Mouse (Mus musculus) embryo, embryonic 10 days (tissue): ENCODE measurements around the gene Cbx4.

ENCODE experiments used
- DNase-seq: peaks from one replicate; pipeline ENCODE4 v3.0.0-alpha.2; 2015; ENCODE audit warnings: low spot score

Cbx4 gene

DNA sequence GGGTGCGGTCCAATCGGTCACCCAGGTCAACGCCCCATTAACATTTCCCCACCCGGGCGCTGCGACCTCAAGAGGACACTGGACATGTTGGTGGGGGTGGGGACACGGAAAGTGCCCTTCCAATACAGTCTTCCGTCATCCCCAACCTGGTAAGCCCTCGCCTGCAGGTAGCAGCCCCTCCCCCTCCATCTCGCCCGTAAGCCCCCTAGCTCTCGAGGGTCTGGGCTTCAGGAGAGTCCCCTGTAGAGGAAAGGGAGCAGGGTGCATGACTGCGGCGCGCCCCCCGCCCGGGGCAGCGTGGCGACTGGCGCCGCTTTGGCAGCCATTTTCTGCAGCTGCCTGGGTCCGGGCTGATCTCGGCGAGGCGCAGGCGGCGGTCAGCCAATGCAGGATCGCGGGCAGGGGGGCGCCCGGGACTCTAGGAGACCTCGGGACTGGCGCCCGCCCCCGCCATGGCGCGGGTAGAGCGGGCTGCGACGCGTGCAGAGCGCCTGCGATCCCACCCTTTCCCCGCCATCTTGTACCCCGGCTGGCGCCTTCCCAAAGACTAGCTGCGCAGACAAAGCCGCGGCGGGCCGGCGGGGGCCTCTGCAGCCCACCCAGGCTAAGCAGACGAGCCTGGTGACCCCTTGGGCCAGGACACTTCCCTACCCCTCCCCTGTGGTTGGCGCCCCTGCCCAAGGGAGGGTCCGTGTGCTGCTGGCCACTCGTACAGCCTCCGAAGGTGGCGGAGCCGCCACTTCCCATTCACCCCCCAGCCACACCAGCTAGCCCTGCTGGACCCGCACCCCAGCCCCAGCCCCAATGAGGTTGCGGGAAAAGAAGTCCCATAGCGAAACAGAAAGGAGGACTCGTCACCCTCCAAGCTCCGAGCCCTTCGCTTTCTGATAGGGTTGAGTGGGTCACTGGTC is 29.5 kb downstream of the Cbx4 start:
- no peak for DNase-seq

DNA sequence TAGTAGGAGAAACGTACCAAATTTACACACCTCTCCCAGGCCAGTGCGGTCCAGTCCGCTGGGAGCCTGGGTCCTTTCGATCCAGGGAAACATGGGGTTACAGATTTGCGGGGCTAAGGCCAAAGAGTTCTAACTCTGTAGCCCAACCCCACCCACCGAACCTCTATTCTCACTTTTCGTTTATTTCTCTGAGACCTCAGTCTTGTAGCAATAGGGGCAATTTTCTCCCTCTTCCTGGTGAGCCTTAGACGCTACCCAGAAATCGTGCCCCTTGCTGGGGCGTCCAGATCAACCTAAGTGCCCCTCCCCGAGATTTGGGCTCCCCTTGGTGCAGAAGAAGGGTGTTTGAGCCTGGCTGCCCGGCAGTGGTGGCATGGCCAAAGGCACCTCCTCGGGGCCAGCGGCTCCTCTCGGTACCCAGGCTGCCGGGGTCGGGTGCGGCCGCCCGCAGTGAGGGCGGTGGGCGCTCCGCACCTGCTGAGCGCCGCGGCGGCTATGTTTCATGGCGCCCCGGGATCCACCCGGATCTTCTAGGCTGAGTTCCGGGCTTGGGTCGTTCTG is 30.4 kb downstream of the Cbx4 start:
- DNase-seq = no peak

DNA sequence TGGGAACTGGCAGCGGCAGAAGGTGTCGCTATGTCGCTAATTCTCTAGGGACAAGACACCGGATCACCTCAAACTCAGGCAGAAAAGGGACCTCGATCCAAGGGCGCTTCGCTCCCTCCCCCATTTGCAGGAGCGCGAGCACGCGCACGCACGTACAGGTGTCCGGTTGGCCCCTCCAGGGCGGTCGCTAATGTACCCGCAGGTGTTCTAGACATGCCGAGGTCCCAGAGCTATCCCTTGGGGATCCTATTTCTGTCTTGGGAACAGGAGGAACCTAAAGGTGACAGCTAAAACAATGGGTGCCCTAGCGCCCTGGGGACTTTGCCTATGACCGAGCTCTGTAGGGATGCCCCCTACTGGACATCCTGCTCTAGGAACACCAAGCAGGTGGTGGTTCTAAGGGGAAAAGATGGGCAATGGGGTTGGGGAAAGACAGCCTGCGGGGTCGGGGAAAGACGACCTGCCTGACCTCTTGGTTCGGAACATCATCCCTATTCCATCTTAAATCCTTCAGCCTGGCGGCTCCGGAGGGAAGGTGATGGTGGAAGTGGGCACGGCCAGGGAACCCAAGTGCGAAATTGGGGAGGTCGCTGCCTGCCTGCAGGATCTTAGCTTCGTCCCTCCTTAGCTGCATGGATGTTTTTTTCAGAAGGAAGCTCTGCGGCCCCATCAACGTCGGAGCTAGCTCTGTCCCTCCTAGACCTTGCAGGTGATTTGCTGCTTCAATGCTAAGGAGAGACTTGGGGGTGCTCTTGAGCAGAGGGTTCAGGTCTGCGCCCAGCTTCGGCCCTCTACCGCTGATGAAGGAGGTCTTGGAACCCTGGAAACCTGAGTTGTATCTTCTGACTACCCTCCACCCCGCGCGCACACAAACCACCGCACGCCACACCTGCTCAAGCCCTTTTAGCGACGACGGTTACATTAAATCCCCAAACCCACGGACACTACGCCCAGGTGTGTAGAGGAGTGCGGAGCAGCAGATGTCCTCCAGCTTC is 31.4 kb downstream of the Cbx4 start:
- DNase-seq = peak; percentile 63

DNA sequence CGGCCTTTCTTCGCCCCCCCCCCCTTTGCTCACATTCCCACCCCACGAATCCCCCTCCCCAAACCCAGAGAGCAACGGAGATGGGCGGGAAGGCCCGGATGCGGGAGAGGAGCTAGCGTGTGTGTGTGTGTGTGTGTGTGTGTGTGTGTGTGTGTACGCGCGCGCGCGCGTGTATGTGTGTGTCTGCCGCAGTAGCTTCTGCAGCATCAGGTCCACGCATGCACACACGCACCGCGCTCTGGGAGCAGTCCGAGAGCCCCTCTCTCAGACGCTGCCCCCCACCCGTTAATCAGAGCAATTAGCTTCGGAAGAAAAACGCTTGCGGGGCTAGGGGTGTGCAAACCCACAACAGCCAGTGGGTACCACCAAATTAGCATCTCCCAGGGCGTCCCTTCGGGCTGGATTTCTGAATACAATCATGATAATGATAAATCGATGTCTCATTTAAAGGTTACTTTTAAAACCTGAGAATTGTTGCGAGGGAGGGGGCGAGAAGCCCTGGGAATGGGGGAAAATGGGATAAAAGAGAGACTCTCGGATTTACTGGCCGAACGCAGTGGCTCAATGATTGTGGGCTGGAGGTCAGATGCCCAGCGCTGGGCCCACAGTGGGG is 32.2 kb downstream of the Cbx4 start:
- no peak for DNase-seq

DNA sequence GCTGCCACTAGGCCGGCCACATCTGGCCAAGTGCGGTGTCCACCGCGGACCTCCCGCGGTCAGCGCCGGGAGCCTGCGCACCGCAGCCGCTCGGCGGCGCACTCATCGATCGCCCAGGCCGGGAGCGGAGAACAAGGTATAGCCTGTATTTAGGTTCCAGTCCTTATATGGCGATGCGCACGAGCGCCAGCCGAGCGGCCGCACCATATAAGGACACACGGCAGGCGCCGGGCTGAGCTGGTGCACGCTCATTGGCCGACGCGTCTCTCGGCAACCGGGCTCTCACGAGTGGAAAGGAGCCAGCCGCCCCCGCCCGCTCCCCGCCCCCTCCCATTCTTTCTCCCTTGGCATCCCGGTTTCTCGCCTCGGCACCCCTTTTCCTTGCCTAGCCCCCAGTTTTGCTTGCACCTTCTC is 32.8 kb downstream of the Cbx4 start:
- peak; percentile 97 for DNase-seq

DNA sequence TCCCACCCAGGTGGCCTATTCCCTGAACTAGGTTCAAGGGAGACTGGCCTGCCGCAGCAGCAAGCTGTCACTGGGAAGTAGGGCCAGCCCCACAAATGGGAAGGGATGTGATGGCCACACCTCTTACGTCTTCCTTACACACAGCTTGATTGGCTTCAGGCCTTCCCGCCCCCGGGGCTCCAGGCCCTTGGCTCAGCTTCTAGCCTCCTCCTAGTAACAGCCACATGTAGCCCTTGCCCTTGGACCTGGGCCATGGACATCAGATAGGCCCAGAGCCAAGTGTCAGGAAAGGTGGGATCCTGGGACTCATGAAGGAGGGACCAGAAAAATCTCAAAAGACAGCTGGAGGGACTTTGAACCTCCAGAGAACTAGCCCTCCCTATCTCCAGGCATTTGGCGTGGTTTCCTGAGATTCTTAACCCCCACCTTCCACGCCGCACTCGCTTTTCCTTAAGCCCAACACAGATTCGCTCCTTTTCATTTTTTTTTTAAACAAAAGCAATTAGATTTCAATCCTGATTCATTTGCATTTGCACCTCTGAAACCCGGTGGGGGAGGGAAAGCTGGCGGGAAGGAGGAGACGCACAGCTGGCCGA is 33.3 kb downstream of the Cbx4 start:
- peak; percentile 77 for DNase-seq

DNA sequence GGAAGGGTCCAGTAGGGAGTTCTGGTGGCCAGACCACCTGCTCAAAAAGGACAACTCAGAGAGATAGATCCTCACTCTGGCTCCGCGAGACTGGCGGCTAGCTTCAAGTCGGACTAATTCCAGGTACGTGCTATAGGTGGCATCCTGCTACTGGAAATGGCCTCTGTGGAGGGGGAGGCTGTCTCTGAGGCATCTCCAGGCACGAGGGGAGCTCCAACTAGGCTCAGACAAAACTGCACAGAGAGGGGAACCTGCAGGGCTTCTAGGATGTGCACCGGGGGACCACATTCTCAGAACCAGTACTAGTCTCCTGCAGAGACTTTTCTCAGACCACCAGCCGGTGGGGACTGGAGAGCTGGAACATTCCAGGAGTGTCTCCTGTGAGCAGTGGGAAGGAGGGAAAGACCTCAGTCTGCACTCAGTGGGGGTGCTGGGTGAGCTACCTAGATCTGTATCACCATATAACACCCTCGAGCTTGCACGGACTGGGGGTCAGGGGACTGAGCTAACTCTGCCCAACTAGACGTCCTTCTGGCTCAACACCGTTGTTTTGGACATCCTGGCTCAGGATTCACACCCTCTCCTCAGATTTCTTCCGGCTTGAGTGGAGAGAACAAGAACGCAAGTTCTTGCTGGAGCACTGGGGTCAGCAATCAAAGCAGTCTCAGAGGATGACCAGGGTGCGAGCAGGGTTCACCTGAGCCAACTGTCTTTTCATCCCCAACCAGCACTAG is 33.9 kb downstream of the Cbx4 start:
- peak; percentile 78 for DNase-seq

DNA sequence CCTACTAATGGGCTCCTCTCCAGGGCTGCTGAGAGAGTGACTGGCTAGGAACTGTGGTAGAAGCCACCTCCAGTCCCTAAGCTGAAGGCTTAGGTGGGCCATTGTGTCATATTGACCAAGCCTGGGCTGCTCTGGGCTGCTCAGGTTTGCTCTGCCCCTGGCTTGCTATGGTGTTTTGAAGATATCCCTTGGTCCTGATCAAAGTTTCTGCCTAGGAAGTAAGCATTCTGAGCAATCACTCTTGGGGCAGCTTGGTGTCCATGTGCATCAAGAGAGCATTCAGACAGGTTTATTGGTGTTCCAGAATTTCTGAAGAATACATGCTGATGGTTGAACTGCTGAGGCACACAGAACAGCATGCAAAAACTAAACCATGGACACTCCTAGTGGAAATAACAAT is 34.6 kb downstream of the Cbx4 start:
- no peak for DNase-seq

DNA sequence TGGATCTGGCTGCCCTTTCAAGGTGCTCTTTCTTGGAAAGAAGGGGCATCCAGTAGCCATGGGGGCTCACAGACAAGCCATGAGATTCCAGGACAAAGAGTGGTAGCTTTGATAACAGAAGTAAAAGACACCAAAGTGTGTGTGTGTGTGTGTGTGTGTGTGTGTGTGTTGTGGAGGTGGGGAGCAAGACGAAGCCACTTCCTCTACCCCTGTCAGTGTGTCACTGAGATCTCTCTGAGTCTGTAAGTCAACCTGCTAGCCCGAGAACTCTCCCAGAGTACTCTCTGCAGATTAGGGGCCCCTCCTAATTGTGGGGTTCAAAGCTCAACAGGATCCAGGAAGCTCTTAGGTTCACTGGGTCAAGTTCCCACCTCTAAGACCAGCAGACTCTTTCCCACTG is 35.7 kb downstream of the Cbx4 start:
- DNase-seq = no peak

DNA sequence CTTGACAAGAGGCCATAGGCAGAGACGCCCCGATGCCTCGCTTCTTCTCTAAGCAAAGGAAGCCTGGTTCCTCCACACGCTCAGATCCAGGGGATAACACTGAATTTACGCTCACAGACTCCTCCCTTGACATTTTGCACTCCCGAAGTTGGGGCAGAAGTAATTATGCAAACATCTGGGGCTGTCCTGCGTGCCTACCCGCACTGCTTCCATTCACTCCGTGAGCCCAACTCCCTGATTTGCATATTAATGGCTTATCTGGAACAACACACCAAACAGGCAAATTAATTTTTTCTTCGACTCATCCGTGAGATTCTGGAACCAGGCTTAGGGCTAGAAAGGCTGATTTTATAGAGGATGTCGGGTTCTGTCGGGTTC is 37.9 kb downstream of the Cbx4 start:
- DNase-seq = no peak

DNA sequence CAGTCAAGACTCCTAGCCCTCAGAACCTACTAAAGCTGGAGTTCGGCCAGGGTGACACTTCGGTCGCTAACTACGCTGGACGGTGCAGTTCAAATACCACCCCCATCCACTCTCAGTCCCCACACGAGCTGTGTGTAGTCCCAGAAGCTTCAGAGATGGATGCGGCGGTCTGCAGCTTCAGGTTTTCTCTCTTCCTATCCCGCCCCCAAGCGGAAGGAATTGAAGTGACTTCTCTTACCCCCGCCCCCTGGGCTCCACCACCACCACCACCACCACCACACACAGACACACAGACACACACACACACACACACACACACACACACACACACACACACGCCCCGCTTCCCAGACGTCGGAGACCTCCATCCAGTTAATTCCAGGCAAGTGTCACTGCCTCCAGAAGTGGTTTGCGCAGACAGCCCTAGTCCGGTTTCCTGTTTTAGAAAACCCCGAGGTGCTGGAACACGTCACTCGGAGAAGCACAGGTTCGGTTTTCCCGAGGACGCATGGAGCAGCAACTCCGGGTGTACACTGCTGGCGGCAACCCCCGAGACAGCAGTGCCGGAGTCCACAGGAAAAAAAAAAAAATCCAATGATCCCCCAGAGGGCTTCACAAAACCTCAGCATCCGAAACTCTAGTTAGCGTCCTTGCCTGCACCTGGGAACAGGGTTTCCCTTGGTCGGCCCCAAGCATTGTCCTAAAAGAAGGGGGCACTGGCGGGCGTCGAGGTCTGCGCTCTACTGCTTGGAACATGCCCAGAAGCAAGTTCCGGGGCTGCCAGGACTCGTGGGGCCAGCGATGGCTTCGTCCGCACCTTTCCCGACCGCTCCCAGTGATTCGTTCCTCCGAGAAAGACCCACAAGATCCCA is 38.5 kb downstream of the Cbx4 start:
- peak; percentile 71 for DNase-seq

DNA sequence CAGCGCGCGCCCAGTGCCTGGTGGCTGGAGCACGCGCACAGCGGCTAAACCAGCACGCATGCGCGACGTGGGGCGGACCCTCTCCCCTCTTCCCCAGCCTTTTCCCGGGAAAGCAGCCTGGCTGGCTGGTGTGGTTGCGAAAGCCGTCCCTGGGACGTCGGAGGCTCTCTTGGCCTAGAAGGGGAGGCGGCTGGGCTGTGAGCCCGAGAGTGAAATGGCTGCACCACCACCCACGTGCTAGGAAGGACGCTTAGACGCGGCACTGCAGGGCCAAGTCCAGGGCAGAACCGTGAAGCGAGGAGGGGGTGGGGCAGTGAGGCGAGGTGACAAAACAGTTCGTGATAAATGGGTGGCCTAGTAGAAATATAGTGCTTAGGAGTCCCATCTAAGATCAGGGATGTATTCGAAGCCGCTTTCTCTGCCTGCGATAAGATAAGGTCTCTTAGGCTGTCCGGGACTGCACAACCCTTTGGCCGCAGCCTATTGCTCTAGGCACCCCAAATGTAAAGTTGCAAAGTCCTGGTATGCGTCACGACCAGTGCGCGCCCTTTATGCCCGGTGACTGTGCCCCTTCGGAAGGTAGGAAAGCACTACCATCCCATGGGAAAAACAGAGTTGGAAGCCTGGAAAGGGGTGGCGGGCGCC is 39.3 kb downstream of the Cbx4 start:
- DNase-seq = peak; percentile 87

DNA sequence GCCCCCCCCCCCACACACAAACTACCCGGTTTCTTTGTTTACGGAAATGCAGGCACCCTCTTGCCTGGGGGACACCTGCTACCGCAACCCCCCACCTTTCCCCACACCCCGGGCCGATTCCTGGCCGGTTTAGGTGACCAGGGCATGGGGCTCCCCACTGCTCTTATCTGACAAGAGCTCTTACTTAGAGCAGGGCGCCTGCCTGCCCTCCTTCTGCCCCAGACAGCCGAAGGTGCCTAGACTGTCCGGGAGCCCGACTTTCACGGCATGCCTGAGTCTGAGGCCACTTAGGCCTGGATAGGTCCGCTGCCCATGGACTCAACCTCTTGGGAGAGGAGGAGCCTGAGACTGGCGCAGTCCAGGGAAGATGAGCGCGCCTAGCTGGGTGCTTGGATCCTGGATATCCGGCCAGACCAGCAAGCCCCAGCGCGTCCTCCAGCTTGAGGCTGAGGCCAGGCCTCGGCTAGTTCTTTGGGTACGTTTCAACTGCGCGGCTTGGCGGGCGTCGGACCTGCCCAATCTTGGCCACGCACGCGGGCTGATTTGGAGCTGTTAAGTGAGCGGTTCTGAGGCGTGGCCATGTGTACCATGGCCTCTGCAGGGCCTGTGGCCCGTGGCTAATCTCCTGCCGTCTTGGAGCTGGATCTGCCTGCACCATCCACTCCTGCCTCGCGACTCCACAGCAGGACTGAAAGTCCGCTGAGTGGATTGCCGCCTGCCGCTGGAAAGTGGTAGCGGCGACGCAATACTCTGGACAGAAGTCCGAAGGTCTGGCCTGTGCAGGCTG is 41.3 kb downstream of the Cbx4 start:
- peak; percentile 58 for DNase-seq

DNA sequence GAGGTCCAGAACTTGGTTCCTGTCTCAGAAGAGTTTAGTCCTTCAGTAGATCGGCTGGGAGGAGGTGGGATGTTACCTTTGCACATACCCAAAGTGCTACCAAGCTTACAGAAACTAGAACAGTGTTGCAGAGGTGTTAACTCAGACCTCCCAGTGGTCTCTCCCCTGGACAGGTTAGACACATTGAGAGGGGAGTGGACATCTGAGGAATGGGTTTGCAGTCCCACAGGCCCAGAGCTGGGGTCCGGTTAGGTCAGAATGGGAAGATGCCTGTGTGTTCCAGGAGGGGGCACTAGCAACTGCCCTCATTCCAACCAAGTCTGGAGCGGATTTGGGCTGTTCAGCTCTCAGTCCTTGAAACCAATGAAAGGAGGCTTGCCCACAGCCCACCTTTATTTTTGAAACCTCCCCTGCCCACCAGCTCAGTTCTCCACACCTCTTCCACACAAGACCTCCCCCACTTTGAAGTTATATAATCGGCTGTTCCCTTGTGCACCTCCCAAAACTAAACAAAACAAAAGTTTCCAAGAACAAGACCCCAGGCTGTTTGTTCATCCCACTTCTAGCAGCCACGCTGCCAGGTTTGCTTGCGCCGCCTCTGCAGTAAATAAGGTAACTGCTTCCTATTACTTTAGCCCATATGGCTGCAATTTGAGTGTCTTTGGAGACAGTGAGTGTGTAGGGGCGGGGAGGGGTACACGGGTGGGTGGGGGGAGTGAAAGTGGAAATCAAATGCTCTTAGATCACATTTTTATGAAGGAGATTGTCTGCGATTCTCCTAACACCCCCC is 42.1 kb downstream of the Cbx4 start:
- DNase-seq = peak; percentile 78

DNA sequence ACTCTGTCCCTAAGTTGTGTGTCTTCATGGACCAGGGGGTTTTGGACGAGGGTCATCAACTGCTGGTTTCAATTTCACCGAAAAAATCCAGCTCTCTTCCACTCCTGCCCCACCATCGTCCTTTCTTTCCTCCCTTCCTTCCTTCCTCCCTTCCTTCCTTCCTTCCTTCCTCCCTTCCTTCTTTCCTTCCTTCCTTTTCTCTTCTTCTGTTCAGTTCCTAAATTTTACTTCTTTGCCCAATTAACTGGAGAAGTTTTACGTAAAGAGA is 42.8 kb downstream of the Cbx4 start:
- DNase-seq = no peak

DNA sequence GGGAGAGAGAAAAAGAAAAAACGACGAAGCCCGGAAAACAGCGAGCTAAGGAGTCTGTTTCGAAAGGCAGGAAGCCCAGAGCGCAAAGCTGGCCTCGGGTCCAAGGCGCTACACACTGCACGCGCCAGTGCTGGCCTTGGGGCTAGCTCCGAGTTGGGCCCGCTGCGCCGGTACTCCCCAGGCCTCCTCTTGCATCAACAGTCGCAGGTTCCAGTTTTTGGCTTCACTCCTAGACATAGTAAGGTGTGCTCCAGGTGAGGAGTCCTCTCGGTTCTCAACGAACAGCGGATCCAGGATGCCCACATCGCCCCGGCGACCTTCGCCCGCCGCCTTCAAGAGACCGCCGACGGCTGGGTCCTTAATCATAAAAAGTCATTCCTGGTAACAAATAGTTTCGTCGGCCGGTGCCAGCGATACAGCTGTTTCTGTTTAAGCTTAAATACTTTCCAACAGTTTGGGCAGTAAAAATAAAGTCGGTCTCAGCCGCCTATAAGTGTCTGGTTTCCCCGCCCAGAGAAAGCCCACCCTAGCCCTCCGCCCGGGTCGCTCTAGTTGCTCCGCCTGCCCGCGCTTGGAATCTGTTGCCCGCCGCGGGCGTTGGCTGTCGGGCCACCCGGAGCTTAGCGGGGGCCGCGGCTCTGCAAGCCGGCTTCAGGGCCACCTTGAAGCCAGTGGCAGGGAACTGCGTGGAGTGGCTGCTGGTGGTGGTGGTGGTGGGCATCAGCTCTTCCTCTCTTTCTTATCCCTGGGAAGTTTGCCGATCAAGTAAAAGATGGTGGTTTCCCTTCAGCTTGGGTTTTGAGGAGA is 43.4 kb downstream of the Cbx4 start:
- DNase-seq = no peak

DNA sequence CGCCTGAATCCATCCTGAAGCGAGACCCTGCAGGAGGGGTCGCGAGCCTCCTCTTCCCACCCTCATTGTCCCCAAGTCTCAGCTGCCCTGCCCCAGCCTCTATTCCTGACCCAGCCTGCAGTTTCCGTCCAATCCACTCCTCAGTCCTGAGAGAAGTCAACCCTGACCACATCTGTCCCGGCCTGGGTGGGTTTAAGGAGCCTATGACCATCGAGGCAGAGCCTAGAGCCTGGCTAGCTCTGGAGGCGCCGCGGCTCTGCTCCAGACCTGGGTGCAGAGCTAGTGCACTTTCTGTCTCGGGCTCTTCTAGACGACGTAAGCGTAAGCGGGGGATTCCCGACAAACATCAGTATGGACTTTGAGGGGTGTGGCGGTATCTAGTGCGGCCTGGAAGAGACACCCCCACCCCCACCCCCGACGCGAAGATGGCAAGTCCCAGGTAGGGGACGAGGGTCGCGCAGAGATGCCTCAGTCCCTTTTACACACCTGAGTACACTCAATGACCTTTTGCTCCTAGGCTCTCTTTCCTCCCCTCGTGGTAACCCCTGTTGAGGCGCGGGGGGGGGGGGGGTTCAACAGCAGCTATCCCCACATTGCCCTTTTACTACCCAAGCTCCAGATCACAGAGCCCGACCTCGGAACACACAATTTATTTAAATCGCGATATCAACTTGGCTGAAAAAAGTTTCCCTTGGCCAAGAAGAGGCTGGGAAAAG is 44.1 kb downstream of the Cbx4 start:
- no peak for DNase-seq
